Mouse (Mus musculus): ENCODE results near the gene Vtcn1. TPM values are rescaled to one million over a fixed set of nuclear protein-coding genes. Genes with fewer than 3 reads are reported as not detected.
A peak's percentile ranks its signal among the peaks of the same experiment; 100 is the strongest.

The Vtcn1 gene
- polyA plus RNA-seq, 1 experiment from 2014 or later = 0.53 TPM

DNA sequence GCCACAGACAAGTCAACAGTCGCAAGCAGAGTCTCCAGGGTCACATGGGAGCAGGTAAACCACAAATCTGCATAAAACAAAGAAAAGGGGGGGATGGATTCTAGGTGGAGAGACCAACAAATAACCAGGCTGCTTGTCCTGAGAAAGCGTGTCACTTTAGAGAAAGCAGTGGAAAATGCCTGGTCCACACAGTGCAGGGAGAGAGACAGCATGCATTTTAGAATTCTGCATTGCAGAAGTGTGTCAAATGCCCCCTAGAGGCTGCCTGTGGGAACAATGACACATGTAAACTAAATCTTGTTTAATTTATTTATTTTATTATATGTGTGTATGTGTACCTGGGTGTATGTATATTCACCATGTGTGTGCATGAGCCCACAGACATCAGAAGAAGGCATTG is 4.0 kb upstream of the Vtcn1 start:
- no peak overlapping the region for H3K9ac ChIP-seq (ENCODE audit: low read depth, low read length)
- DNase-seq (ENCODE audit: low spot score) = peak; percentile 54
- peak overlapping the region; percentile 44; the same call in 1 of the 2 replicates for H3K27ac ChIP-seq (replicated peaks; ENCODE audit: low read depth, low read length)
- 42% methylated on average over 2 of the region's 2 CpGs for whole genome bisulfite sequencing
- no peak overlapping the region for H3K4me2 ChIP-seq (ENCODE audit: low read depth, low read length)
- no peaks in the 10 kb centered on the region for H3K27me3 ChIP-seq (replicated peaks; ENCODE audit: control insufficient read depth, insufficient read depth, low read length)
- ATAC-seq (ENCODE audit: low read depth) = no peak
- no peaks in the 10 kb centered on the region for H3K9me3 ChIP-seq (ENCODE audit: control insufficient read depth, low read length)
- H3K36me3 ChIP-seq (ENCODE audit: control insufficient read depth, insufficient read depth, low read length) = no peaks in the 10 kb centered on the region
- H3K4me1 ChIP-seq (ENCODE audit: control insufficient read depth, insufficient read depth, low read length) = no peaks in the 10 kb centered on the region
- no peak overlapping the region for H3K4me3 ChIP-seq (ENCODE audit: low read depth, low read length)

DNA sequence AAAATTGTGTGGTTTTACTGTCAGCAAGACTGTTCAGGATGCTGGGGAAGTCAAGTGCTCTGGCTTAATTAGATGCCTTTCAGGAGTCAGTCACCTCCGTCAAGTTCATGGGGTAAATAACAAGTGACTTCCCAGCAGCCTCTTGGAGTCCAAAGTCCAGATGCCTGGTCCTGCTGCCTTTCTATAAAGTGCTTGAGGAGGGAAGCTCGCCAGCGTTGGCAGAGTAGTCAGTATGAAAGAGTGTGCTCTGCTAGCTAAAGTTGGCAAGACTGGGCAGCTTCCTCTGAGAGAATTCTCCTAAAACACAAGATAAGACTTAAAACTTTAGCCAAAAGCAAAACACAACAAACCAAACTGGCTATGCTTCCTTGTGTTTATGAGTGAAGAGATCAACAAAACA is 18.5 kb downstream of the Vtcn1 start:
- Histone ChIP-seq H3K9me3 (ENCODE audit: control insufficient read depth, low read length) (no peaks in the 10 kb centered on the region), H3K36me3 (ENCODE audit: control insufficient read depth, insufficient read depth, low read length) (no peaks in the 10 kb centered on the region), H3K9ac (ENCODE audit: low read depth, low read length) (no peak overlapping the region), H3K4me3 (ENCODE audit: low read depth, low read length) (no peak overlapping the region), H3K4me1 (ENCODE audit: control insufficient read depth, insufficient read depth, low read length) (no peaks in the 10 kb centered on the region), H3K4me2 (ENCODE audit: low read depth, low read length) (no peak overlapping the region), H3K27ac (replicated peaks; ENCODE audit: low read depth, low read length) (no peak overlapping the region), H3K27me3 (replicated peaks; ENCODE audit: control insufficient read depth, insufficient read depth, low read length) (no peaks in the 10 kb centered on the region)
- WGBS = 67% methylated on average over 3 of the region's 3 CpGs
- ATAC-seq (ENCODE audit: low read depth) (no peak), DNase-seq (ENCODE audit: low spot score) (no peak)

DNA sequence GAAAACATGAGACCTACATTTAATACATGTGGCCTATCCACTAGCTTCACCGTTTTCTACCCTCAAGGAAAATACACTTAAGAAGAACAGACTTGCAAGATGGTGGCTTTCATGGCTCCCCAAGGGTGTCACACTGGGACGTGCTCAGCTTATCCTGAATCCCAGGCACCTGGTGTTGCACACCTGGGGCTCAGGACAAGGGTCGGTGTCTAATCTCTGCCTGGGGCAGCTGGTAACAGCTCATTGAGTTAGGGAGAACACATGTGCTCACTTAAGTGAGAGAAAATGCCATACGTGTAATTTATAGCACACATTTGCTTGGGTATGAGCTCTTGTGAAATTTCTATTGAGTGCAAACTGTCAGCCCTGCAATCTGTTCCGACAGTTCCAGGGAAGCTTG is 19.1 kb downstream of the Vtcn1 start:
- no peak overlapping the region for H3K4me2 ChIP-seq (ENCODE audit: low read depth, low read length)
- ATAC-seq (ENCODE audit: low read depth) (no peak), DNase-seq (ENCODE audit: low spot score) (peak; percentile 13)
- no peak overlapping the region for H3K9ac ChIP-seq (ENCODE audit: low read depth, low read length)
- no peak overlapping the region for H3K4me3 ChIP-seq (ENCODE audit: low read depth, low read length)
- H3K27me3 ChIP-seq (replicated peaks; ENCODE audit: control insufficient read depth, insufficient read depth, low read length) = no peaks in the 10 kb centered on the region
- H3K36me3 ChIP-seq (ENCODE audit: control insufficient read depth, insufficient read depth, low read length) = no peaks in the 10 kb centered on the region
- no peaks in the 10 kb centered on the region for H3K9me3 ChIP-seq (ENCODE audit: control insufficient read depth, low read length)
- 58% methylated on average over 5 of the region's 5 CpGs for WGBS
- no peaks in the 10 kb centered on the region for H3K4me1 ChIP-seq (ENCODE audit: control insufficient read depth, insufficient read depth, low read length)
- no peak overlapping the region for H3K27ac ChIP-seq (replicated peaks; ENCODE audit: low read depth, low read length)

DNA sequence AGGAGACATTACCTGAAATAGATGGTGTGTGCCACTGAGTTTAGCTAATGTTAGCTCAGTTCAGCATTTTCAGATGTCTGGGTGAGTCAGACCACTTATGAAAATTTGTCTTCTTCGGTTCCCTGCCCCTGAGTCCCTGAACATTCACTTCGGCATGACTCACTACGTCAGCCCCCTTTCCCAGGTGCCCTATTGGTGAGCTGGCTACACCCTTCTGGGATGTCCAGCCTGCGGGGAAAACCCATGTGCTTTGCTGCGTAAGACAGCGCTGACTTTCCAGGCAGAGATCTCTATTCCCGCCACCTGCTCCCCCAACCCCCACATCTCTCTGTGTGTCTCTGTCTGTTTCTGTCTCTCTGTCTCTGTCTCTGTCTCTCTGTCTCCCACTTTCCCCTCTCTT is 23.1 kb downstream of the Vtcn1 start:
- Histone ChIP-seq H3K27me3 (replicated peaks; ENCODE audit: control insufficient read depth, insufficient read depth, low read length) (no peaks in the 10 kb centered on the region), H3K4me1 (ENCODE audit: control insufficient read depth, insufficient read depth, low read length) (no peaks in the 10 kb centered on the region), H3K9ac (ENCODE audit: low read depth, low read length) (no peak overlapping the region), H3K27ac (replicated peaks; ENCODE audit: low read depth, low read length) (no peak overlapping the region), H3K4me2 (ENCODE audit: low read depth, low read length) (no peak overlapping the region), H3K4me3 (ENCODE audit: low read depth, low read length) (no peak overlapping the region), H3K9me3 (ENCODE audit: control insufficient read depth, low read length) (no peaks in the 10 kb centered on the region), H3K36me3 (ENCODE audit: control insufficient read depth, insufficient read depth, low read length) (no peaks in the 10 kb centered on the region)
- ATAC-seq (ENCODE audit: low read depth) = no peak
- no peak for DNase-seq (ENCODE audit: low spot score)
- 85% methylated on average over 7 of the region's 7 CpGs for WGBS

DNA sequence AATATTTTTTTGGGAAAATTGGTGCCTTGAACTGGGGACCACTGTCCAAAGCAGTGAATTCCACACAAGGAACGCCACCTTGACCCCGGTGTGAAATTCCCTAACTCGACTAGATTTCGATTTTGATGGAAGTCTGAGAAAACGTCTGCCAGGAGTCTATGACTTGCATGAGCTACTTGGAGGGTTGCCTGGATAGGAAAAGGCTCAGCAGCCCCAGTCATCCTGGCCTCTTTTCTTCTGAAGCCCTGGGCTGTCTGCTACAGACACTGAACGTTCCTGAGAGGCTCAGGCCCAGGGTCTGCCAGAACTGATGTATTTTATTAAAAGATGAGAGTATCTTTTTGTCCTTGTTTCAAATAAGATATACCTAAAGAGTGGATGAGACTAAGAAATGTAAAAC is 25.2 kb downstream of the Vtcn1 start:
- no peak for ATAC-seq (ENCODE audit: low read depth)
- no peak overlapping the region for H3K27ac ChIP-seq (replicated peaks; ENCODE audit: low read depth, low read length)
- no peak overlapping the region for H3K9ac ChIP-seq (ENCODE audit: low read depth, low read length)
- H3K4me3 ChIP-seq (ENCODE audit: low read depth, low read length) = no peak overlapping the region
- H3K36me3 ChIP-seq (ENCODE audit: control insufficient read depth, insufficient read depth, low read length) = no peaks in the 10 kb centered on the region
- DNase-seq (ENCODE audit: low spot score) = no peak
- no peaks in the 10 kb centered on the region for H3K27me3 ChIP-seq (replicated peaks; ENCODE audit: control insufficient read depth, insufficient read depth, low read length)
- no peak overlapping the region for H3K4me2 ChIP-seq (ENCODE audit: low read depth, low read length)
- no peaks in the 10 kb centered on the region for H3K4me1 ChIP-seq (ENCODE audit: control insufficient read depth, insufficient read depth, low read length)
- WGBS = 73% methylated on average over 6 of the region's 6 CpGs
- no peaks in the 10 kb centered on the region for H3K9me3 ChIP-seq (ENCODE audit: control insufficient read depth, low read length)

DNA sequence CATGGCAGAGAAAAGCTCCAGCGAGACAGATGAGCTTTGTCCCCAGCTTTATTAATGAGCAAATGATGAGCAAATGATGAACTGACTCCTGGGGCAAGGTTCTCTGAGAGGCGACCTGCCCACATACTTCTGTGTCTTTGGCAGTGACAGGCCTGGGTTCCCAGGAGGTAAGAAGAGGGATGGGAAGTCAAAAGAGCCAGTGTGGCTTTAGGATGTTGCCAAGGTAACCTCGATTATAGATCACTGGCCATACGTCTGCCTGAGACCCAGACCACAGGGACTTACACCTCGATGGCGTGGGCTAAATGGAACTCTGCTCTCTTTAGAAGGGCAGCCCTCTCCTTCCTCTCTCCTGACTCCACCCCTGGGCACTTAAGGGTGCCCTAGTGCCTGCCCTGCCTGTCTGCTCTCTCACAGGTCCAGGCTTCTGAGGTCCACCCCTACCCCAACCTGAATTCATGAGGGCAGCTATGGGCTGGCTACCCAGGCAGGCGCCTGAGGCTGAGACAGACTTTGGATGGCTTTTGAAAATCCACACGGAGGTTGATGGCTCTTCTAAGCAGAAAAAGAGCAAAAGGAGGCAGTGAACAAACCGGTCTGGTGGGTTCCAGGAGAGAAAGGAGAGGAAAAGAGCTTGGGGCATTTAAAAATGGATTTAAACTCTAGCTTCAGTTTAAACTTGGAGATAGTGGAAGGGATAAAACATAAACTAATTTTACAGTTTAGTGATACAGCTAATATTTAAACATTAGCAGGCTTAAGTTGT is 31.0 kb downstream of the Vtcn1 start:
- ATAC-seq (ENCODE audit: low read depth) = no peak
- Histone ChIP-seq H3K4me2 (ENCODE audit: low read depth, low read length) (no peak overlapping the region), H3K27me3 (replicated peaks; ENCODE audit: control insufficient read depth, insufficient read depth, low read length) (no peaks in the 10 kb centered on the region), H3K9me3 (ENCODE audit: control insufficient read depth, low read length) (0 out of 2 replicates have a peak, but pooled peaks cover 3% of the 10 kb centered on the region), H3K36me3 (ENCODE audit: control insufficient read depth, insufficient read depth, low read length) (no peaks in the 10 kb centered on the region), H3K4me3 (ENCODE audit: low read depth, low read length) (no peak overlapping the region), H3K4me1 (ENCODE audit: control insufficient read depth, insufficient read depth, low read length) (no peaks in the 10 kb centered on the region; the same call in 1 of the 2 replicates), H3K27ac (replicated peaks; ENCODE audit: low read depth, low read length) (no peak overlapping the region; the same call in 1 of the 2 replicates), H3K9ac (ENCODE audit: low read depth, low read length) (no peak overlapping the region)
- peak; percentile 74 for DNase-seq (ENCODE audit: low spot score)
- 59% methylated on average over 9 of the region's 9 CpGs for WGBS

DNA sequence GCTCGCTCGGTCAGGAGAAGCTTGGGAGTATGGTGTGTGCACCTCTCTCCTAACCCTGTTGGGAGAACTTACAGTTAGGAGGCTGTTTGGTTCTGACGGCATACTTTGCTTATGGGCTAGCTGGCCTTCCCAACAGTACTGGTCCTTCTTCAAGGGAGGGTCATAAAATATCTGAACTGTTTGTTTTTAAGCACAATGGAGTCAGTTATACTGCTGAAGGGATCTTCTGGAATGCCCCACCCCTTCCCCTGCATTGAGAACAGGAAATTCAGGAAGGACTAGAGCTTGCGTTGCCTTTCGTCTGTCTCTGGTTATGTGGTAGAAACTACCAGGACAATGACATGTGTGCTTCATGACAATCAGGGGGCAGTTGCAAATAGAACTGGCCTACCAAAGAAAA is 31.9 kb downstream of the Vtcn1 start:
- DNase-seq (ENCODE audit: low spot score) (peak; percentile 32), ATAC-seq (ENCODE audit: low read depth) (no peak)
- Histone ChIP-seq H3K27me3 (replicated peaks; ENCODE audit: control insufficient read depth, insufficient read depth, low read length) (no peaks in the 10 kb centered on the region), H3K4me2 (ENCODE audit: low read depth, low read length) (no peak overlapping the region), H3K4me3 (ENCODE audit: low read depth, low read length) (no peak overlapping the region), H3K36me3 (ENCODE audit: control insufficient read depth, insufficient read depth, low read length) (no peaks in the 10 kb centered on the region), H3K9ac (ENCODE audit: low read depth, low read length) (no peak overlapping the region), H3K9me3 (ENCODE audit: control insufficient read depth, low read length) (0 out of 2 replicates have a peak, but pooled peaks cover 3% of the 10 kb centered on the region), H3K4me1 (ENCODE audit: control insufficient read depth, insufficient read depth, low read length) (no peaks in the 10 kb centered on the region; the same call in 1 of the 2 replicates), H3K27ac (replicated peaks; ENCODE audit: low read depth, low read length) (peak overlapping the region; percentile 7; the same call in 1 of the 2 replicates)
- WGBS = 69% methylated on average over 5 of the region's 5 CpGs

DNA sequence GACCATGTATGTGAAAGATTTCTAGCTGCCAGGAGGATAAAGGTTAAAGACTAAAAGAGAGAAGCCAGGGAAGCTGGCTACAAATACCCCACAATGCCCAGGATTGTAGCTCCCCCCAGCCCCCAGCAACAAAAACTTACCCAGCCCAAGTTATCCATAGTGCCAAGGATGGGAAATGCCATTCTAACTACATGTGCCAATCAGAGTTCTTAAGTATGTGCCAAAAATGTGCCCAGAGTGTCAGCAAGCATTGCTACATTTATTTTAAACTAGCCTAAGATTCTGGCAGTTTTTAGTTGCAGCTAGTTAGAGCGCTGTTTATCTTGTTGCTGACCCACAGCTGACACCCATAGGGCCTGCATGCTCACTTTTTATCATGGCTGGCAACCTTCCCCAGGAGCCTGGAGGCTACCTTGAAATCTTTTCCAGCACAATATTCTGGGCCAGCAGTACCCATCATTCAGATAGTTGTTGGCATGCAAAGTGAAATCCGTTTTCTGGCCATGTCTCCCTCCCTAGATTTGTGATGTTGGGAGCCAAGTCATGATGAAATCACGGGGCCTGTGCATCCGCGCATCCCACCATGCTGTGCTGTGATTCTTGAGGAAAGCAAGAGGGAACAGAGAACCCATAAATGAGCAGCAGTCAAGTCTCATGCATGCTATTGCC is 33.2 kb downstream of the Vtcn1 start:
- Histone ChIP-seq H3K27me3 (replicated peaks; ENCODE audit: control insufficient read depth, insufficient read depth, low read length) (no peaks in the 10 kb centered on the region), H3K9ac (ENCODE audit: low read depth, low read length) (no peak overlapping the region), H3K36me3 (ENCODE audit: control insufficient read depth, insufficient read depth, low read length) (no peaks in the 10 kb centered on the region), H3K4me1 (ENCODE audit: control insufficient read depth, insufficient read depth, low read length) (no peaks in the 10 kb centered on the region; the same call in 1 of the 2 replicates), H3K4me2 (ENCODE audit: low read depth, low read length) (no peak overlapping the region), H3K9me3 (ENCODE audit: control insufficient read depth, low read length) (0 out of 2 replicates have a peak, but pooled peaks cover 3% of the 10 kb centered on the region), H3K4me3 (ENCODE audit: low read depth, low read length) (no peak overlapping the region), H3K27ac (replicated peaks; ENCODE audit: low read depth, low read length) (no peak overlapping the region)
- ATAC-seq (ENCODE audit: low read depth) = no peak
- peak; percentile 29 for DNase-seq (ENCODE audit: low spot score)
- WGBS = 86% methylated on average over 5 of the region's 5 CpGs
